Mouse (Mus musculus): ENCODE results near the gene Zfhx3.

Gene Zfhx3

DNA sequence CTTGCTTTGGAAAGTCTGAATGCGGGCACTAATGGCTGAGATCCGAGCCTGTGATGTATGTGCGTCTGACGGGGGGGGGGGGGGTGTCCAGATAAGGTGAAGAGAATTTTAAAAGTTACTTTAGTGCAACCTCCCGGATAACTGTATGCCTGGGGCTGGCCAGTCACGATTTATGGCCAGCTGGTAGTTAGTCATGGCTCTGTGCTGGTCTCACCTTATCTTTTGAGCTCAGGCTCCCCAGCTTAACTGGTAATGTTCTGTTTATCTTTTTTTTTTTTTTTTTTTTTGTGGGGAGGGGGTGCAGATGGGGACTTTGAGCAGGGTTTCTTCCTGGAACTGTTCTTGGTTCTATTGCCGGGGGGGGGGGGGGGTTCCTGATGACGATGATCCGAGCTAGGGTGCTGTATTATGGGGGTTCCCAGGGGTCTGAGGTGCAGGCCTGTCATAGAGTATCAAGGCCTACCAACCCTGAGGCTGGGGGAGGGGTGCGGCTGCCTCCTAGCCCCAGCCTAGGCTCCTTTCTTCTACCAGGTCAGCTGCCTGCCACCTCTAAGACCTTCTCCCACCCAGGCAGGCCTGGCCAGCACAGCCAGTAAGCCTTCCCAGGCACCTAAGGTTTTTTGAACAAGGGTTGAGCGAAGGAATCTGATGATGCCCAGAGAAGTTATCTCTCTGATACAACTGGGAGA is 782.5 kb downstream of the Zfhx3 start:
- no peak for DNase-seq

DNA sequence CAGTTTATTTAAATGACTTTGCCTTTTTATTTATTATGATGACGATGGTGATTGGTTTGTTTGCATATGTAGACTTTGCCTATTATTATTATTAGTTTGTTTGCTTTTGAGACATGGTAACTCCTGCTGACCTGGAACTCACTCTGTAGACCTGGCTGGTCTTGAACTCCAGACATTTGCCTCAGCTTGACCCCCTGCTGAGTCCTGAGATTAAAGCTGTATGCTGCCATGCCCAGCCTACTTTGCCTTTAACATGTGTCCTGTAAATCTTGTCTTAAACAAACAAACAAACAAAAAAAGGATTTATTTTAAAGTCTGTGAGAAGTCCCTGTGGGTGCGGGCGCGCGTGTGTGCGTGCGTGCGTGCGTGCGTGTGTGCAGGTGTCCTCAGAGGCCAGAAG is 783.2 kb downstream of the Zfhx3 start:
- DNase-seq, result no peak

DNA sequence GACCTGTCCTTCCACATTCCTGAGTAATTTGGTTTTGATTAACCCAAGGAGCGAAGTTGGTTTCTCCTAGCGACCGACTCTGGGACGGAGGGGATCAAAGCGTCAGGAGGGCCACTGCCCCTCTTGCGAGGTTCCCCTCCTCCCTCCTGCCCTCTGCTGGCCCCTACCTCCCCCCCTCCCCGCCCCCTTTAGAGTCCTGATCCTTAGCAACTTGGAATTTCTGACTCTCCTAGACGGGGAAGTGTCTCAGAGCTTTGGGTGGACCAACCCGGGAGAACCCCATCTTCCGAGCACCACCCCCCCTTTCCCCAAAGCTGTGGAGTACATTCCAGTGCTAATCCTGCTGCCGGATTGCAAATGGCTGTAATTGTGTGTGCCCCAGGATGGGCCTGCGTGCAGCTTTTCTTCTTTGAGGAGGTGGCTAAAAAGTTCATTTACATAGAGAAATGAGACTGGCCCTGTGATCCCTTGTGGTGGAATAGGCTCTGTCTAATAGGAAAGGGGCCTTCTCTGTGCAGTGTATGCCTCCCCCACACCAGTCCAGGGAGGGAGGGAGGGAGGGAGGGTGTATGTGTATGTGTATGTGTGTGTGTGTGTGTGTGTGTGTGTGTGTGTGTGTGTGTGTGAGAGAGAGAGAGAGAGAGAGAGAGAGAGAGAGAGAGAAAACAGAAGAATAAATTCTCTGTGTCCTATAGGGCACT is 784.2 kb downstream of the Zfhx3 start:
- no peak for DNase-seq

DNA sequence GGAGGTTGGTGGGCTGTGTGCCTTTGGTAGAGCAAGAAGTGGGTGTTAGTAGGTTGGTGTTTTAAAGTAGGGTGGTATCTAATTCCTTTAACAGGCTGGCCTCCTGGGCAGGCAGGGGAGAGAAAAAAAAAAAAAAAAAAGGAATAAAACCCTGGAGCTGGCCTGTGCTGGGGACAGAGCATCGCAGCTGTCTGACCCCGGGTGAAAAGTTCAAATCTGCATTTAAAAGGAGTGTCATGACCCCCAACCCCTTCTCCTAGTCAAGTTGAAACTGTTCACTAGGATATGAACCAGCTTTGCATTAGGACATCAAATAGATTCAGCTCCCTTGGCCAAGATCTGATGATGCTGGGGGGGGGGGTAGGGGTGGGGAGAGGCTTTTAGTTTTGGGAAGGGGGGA is 786.7 kb downstream of the Zfhx3 start:
- DNase-seq, result no peak

- DNase-seq, result no peak
These were observed 787.4 kb downstream of the Zfhx3 start for GRCm38 (mm10) chr8:108729667-108730329.

DNA sequence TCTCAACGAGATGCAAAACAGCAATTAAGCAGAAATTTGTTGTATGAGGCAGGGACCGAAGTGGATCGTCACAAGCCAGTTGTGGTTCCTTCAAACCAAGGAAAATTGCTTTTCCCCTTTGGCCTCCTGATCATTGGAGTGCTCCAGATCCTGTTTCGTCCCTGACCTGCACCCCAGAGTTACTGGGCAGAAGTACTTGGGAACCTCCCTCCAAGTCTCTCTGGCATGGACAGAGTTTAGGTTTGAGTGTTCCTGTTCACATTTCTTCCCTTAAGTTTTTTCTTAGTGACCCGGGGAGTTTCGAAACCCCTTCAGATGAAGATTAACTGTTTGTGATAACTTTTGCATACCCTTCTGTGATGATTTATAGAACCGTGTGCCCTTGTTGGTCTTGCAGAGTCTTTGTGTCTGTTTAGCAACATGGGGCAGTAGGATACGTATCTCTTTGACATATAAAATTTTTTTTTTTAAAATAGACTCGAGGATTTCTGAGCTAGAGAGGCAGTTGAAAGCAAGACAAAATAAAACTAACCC is 788.5 kb downstream of the Zfhx3 start:
- no peak for DNase-seq

DNA sequence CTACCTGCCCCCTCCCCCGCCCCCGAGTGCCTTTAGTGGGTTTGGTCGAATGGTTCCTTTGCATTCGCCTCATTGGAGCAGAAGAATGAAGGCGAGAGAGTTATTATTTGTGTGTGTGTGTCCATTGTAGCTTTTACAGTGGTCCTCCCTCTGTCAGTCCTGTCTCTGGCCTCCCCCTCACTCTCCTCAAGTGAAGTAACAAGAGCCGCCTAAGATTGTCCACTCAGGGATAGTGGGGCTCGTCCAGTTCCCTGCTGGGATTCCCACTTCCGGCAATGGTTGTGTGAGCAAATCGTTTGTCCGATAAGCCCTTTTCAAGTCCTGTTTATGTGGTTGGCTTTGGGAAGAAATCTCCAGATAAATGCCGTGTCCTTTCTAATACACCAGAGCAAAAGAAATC is 790.1 kb downstream of the Zfhx3 start:
- DNase-seq, result no peak

DNA sequence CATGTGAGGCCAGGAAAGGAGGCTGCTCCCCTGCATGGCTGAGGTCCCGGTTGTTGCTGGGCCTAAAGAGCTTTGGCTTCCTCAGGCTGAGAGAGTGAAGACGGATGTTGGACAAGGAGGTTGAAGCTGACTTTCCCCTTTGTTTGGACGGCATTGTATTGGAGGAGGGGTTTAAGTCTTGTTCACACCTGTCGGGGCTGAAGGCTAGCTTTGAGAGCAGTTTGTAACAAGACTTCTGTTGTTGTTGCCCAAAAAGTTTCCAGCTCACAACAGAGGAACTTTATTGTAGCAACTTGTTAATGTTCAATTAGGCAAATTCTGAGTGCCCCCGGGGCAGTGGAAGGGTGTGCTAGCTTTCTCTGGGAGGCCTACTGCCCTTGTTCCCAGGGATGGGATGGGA is 790.9 kb downstream of the Zfhx3 start:
- no peak for DNase-seq

DNA sequence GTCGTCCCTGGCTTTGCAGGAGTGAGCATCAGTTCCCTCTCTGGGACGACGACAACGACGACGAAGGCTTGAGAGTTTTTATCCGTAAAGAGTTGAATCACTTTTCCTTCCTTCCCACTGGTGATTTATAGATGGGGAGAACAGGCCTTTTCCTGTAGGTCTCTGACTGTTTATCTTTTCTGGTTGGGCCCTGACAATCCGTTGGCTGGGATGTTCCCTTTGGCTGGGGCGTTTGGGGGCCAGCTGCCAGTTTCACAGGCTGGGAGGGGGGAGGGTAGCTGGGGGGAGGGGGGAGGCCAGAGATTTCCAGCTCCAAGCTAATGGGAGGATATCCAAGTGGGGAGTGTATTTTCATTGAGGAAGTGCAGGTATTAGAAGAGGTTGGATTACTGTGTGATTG is 794.0 kb downstream of the Zfhx3 start:
- no peak for DNase-seq

DNA sequence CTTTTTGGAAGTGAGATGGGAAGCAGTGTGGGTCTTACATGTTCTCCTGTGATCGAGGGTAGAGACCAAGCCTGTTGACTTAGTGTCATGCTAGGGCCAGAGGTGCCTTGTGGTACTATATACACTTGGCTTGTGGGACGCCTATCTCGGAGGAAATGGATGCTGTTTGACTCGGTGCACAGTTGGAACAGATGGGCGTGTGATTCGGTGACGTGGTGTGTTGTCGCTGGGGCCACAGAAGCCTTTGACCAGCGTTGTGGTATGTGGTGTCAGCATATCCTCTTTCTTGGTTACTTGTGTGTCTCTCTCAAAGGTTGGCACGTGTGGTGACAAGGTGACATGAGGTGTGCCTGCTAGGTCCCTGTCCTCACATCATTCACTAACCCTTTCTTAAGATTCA is 795.7 kb downstream of the Zfhx3 start:
- DNase-seq, result no peak

GRCm38 (mm10) chr8:108739517-108739916 is 797.1 kb downstream of the Zfhx3 start:
- DNase-seq, result no peak

GRCm38 (mm10) chr8:108740443-108740842 is 798.0 kb downstream of the Zfhx3 start:
- DNase-seq, result no peak

GRCm38 (mm10) chr8:108741651-108742050 is 799.2 kb downstream of the Zfhx3 start:
- no peak for DNase-seq

- DNase-seq, result no peak
These were observed 800.0 kb downstream of the Zfhx3 start for GRCm38 (mm10) chr8:108742465-108742864.

DNA sequence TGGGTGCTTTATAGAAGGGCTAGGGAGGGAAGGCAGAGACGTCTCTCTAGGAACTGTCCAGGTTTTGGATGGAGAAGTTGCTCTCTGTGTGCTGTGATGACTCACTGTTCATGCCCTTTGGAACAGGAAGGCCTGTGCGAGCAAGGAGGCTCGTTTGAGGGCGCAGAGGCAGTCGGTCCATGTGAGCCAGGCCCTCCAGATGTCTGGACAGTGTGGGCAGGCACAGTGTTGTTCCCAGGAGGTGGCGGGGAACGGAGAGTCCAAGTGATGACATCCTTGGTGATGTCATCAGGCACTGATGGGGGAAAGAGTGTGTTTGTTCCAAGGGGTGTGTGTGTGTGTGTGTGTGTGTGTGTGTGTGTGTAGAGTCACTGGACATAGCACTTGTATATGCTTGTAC is 800.8 kb downstream of the Zfhx3 start:
- no peak for DNase-seq

GRCm38 (mm10) chr8:108745551-108745950 is 803.1 kb downstream of the Zfhx3 start:
- no peak for DNase-seq

DNA sequence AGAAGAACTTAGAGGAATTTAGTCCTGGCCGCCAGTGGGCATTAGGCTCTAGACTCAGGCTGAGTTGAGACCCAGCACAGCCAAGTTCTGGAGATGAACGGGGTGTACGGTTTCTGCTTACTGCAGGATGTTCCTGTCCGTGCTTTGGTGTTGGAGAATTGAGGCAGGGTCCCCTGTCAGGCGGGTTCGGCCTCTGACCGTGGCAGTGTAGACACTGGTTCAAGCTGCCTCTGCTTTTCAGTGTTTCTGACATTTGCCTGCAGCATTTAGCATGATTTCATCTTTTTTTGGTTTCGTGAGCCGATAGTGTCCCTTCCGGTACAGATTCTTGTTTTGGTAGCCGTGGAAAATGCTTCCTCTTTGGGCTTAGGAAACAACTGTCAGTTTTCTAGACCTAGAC is 805.7 kb downstream of the Zfhx3 start:
- no peak for DNase-seq

GRCm38 (mm10) chr8:108748851-108749376 is 806.5 kb downstream of the Zfhx3 start:
- DNase-seq, result no peak

GRCm38 (mm10) chr8:108750806-108751205 is 808.4 kb downstream of the Zfhx3 start:
- no peak for DNase-seq

- DNase-seq, result no peak
These were observed 812.1 kb downstream of the Zfhx3 start for GRCm38 (mm10) chr8:108754556-108754955.

DNA sequence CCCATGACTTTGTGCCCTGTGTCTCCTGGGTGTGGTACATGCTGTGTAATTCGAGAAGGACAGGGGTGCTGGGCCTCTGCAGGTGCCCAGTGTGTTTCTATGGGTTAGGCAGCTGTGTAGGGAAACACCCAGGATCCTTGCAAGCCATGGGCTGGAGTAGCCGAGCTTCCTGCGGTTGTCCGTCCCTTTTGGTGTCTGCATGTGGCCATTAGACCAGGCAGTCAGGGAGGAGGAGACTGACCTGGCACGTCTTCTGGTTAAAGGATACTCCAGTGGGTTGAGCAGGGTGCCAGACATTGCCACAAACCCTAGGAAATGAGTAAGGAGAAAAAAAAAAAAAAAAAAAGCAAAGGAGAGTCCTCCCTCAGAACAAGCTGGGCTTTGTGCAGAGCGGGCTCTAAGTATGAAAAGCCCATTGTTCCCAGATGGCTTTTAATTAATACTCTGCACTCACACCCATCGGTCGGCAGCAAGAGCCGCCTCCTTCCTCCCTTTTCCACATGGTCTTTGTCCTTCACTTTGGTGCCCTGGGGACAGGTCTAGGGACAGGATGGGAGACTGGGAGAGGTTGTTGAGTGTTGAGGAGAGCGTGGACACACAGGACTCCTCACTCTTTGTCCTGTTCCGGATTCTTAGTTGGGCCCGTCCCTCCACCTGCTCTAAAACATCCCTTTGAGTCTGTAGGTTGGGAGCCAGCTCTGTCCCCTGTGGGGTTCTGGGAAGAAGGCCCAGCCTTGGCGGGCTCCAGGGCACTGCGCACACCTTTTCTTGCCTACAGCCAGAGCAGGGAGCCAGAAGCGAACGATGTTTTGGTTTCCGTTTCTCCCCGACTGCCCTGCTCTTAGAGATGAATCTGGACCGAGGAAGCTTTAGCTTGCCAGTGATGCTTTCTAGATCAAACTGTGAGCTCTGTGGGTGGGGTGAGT is 813.2 kb downstream of the Zfhx3 start:
- peak; percentile 29 for DNase-seq

- peak; percentile 17 for DNase-seq
These were observed 817.3 kb downstream of the Zfhx3 start for GRCm38 (mm10) chr8:108759511-108760330.
